Mouse (Mus musculus) heart, postnatal 0 days (tissue): ENCODE measurements around the gene Lrrc40. TPM values are rescaled to one million over a fixed set of nuclear protein-coding genes. Genes with fewer than 3 reads are reported as not detected.

ENCODE experiments used
- ATAC-seq: fragments of 200-750 bp; cut with Nextera tagmentation; 2 replicates; pipeline ENCODE4 v1.8.0; 2017; ENCODE audit warnings: low read depth, moderate number of reproducible peaks, moderate library complexity; ENCODE audit not compliant: insufficient read depth
- DNase-seq: peaks from one replicate; pipeline ENCODE4 v3.0.0-alpha.2; 2016; ENCODE audit warnings: low spot score
- H3K27ac ChIP-seq: fragments of 300-500 bp; sonication (generic); 2 replicates; pipeline ENCODE4 v1.5.1; 2014; ENCODE audit warnings: low read depth, mild to moderate bottlenecking
- H3K27me3 ChIP-seq: fragments of 300-500 bp; sonication (generic); 2 replicates; pipeline ENCODE4 v1.6.1; 2014; ENCODE audit warnings: low read length, mixed read lengths; ENCODE audit not compliant: control insufficient read depth, insufficient read depth
- H3K36me3 ChIP-seq: fragments of 300-500 bp; sonication (generic); replicated peaks from 2 replicates; pipeline ENCODE4 v1.6.1; 2014; ENCODE audit warnings: low read length, mixed read lengths; ENCODE audit not compliant: control insufficient read depth, insufficient read depth
- H3K4me1 ChIP-seq: fragments of 300-500 bp; sonication (generic); 2 replicates; pipeline ENCODE4 v1.6.1; 2014; ENCODE audit warnings: antibody characterized with exemption; ENCODE audit not compliant: control insufficient read depth, insufficient read depth
- H3K4me2 ChIP-seq: fragments of 300-500 bp; sonication (generic); 2 replicates; pipeline ENCODE4 v1.6.1; 2014; ENCODE audit warnings: low read depth, mild to moderate bottlenecking, low read length, moderate library complexity
- H3K4me3 ChIP-seq: fragments of 300-500 bp; sonication (generic); 2 replicates; pipeline ENCODE4 v1.5.1; 2014; ENCODE audit warnings: low read depth, low read length
- H3K9ac ChIP-seq: fragments of 300-500 bp; sonication (generic); replicated peaks from 2 replicates; pipeline ENCODE4 v1.6.1; 2014; ENCODE audit warnings: low read depth, low read length, mixed read lengths
- H3K9me3 ChIP-seq: fragments of 300-500 bp; sonication (generic); replicated peaks from 2 replicates; pipeline ENCODE4 v1.6.1; 2016; ENCODE audit warnings: low read length; ENCODE audit not compliant: control insufficient read depth
- CTCF ChIP-seq: IDR thresholded peaks from 2 replicates; pipeline ENCODE4 v1.5.1; 2016; ENCODE audit warnings: antibody characterized with exemption, control low read depth, low read depth
- EP300 ChIP-seq: IDR thresholded peaks from 2 replicates; pipeline ENCODE4 v1.6.1; 2016; ENCODE audit warnings: antibody characterized with exemption, low read depth
- WGBS: fragments of 180-500 bp; shearing (Covaris S2); extraction: QIAGEN DNeasy Blood & Tissue Kit; methylation state at CpG from one replicate; pipeline ENCODE4 v1.1.7; 2014; 5-methylcytosine and 5-hydroxymethylcytosine counted together
- polyA plus RNA-seq: library from polyadenylated mRNA; unstranded; fragments of >200 nt; fragmentation: Nextera tagmentation; extraction: Ambion mirVana; gene quantifications from 2 replicates; pipeline ENCODE4 v1.2.1, GENCODE M21; 2015
- total RNA-seq: library from RNA; depleted of rRNA; stranded (reverse); fragments of >200 nt; gene quantifications from 2 replicates; pipeline ENCODE4 v1.2.3, GENCODE M21; 2014; ENCODE audit warnings: low replicate concordance

Gene Lrrc40
- total and polyA plus RNA-seq, 2 experiments from 2014 or later: 11.8 to 22.0 TPM

DNA sequence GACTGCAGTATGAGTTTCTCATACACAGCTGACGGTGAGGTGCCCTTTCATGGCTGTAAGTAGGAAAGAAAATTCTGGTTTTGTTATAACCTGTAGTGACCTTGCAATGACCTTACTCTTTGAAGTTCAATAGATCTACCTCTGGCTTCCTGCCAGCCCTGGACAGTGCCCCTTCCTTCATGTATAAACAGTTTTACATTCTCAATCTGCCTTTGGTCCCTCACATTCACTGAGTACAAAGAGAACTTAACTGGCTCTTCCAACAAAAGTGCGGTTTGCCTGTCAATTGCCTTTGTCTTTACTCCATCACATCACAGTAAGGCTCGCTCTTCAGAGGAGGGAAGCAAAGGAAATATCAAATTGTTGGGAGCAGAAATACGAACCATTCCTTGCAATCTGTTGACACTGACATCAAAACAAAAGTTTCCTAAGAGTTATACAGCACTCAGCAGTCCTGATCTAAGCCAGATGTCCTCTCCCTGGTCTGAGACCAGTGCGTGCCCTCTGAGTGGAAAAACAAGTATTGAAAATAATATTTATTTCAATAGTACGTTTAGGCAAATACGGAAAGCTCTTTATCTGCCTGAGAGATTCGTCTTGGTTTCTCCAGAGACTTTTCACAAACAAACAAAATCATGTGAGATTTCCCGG is 32.3 kb downstream of the Lrrc40 start:
- DNase-seq: no peak
- no peaks in the 10 kb centered on the region for H3K9me3 ChIP-seq
- no peaks in the 10 kb centered on the region for H3K4me1 ChIP-seq
- no peak overlapping the region for H3K9ac ChIP-seq
- H3K27me3 ChIP-seq: no peaks in the 10 kb centered on the region
- ATAC-seq: no peak
- H3K4me2 ChIP-seq: no peak overlapping the region
- 64% methylated on average over 9 of the region's 9 CpGs for WGBS
- H3K27ac ChIP-seq: no peak overlapping the region
- H3K4me3 ChIP-seq: no peak overlapping the region
- TF ChIP-seq CTCF (no peak), EP300 (no peak)
- peaks cover 21% of the 10 kb centered on the region; the same call in 1 of the 2 replicates for H3K36me3 ChIP-seq

GRCm38 (mm10) chr3:158075004-158075403 is 38.5 kb downstream of the Lrrc40 start:
- ATAC-seq (no peak), DNase-seq (no peak)
- Histone ChIP-seq H3K36me3 (no peaks in the 10 kb centered on the region), H3K9ac (no peak overlapping the region), H3K27ac (no peak overlapping the region), H3K4me3 (no peak overlapping the region), H3K9me3 (no peaks in the 10 kb centered on the region), H3K4me1 (no peaks in the 10 kb centered on the region), H3K27me3 (no peaks in the 10 kb centered on the region), H3K4me2 (no peak overlapping the region)
- WGBS: 57% methylated on average over 2 of the region's 2 CpGs
- TF ChIP-seq CTCF (no peak), EP300 (no peak)

DNA sequence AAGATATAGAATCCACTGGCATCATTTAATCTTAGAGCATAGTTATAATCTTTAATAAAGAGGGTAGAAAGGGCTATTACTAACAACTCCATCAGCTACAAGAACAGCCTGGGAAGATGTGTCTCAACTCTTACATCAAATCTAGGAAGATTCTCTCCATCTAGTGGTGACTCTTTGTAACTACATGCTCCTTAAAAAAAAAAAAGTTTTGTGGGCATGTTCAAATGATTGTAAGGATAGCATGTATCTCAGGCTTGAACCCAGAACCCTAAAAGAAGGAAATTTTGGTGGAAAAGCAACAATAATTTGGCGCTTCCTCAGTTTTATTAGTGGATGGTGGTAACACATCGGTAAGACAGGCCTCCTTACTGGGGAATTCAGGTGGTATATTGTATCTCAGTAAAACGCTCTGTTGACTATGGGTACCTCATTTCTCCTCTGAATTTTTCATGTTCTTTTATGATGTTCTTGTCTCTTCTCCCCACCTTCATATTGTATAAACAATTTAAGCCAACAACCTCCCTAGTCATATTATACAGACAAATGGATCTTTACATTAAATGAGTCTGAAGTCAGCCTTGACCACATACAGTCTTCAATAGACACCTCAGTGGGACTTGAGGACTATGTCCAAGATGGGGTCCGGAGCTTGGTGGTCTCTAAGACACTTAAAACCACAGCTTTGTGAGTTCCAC is 40.4 kb downstream of the Lrrc40 start:
- ATAC-seq (no peak), DNase-seq (peak; percentile 44)
- H3K9ac ChIP-seq: no peak overlapping the region
- no peak for TF ChIP-seq EP300
- TF ChIP-seq CTCF: peak; percentile 64
- no peak overlapping the region for H3K27ac ChIP-seq
- H3K4me3 ChIP-seq: no peak overlapping the region
- H3K4me1 ChIP-seq: no peaks in the 10 kb centered on the region
- WGBS: 33% methylated on average over 4 of the region's 4 CpGs
- H3K9me3 ChIP-seq: no peaks in the 10 kb centered on the region
- H3K27me3 ChIP-seq: no peaks in the 10 kb centered on the region
- H3K4me2 ChIP-seq: no peak overlapping the region
- no peaks in the 10 kb centered on the region for H3K36me3 ChIP-seq

DNA sequence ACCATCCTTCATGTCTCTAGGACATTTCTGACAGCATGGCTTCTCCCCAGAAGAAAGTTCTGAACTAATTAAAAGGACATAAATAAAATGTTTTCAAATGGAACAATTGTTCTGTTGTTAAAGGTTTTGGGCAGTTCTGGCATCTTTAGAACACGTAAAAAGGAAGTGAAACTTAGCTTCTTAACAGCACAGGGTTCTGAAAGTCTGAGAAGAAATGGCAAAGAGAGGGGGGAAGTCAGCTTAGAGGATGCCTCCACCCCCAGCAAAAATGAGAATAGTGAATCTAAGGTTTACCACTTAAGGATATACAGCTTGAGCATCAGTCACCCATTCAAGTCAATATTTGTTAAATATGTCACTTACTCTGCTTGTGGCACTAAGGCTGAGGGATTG is 40.9 kb downstream of the Lrrc40 start:
- ATAC-seq: no peak
- WGBS: 35% methylated on average over 1 of the region's 1 CpGs
- no peak for TF ChIP-seq CTCF
- no peak for TF ChIP-seq EP300
- Histone ChIP-seq H3K27me3 (no peaks in the 10 kb centered on the region), H3K4me2 (no peak overlapping the region), H3K36me3 (no peaks in the 10 kb centered on the region), H3K9me3 (no peaks in the 10 kb centered on the region), H3K27ac (no peak overlapping the region), H3K9ac (no peak overlapping the region), H3K4me1 (no peaks in the 10 kb centered on the region), H3K4me3 (no peak overlapping the region)
- no peak for DNase-seq

DNA sequence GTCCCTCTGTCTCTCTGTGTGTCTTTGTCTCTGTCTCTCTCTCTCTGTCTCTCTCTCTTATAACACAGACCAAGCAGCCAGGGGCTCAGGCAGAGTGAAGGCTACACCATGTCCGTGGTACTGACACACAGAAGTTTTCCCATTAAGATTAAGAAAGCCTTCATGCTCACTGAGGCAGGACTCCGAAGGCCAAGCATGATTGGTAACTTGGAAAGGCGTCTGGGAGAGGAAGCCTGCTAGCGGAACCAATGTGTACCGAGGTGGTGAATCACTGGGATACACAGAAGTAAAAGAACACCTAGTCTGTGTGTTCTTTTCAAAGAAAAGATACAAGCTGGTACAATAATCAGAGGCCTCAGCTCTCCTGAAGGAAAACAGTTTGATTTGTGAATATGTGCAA is 41.4 kb downstream of the Lrrc40 start:
- no peak overlapping the region for H3K4me2 ChIP-seq

GRCm38 (mm10) chr3:158091601-158092000 is 55.1 kb downstream of the Lrrc40 start:
- DNase-seq: no peak
- TF ChIP-seq EP300: no peak
- no peak for TF ChIP-seq CTCF
- Histone ChIP-seq H3K9me3 (no peaks in the 10 kb centered on the region), H3K4me3 (no peak overlapping the region), H3K4me2 (no peak overlapping the region), H3K36me3 (no peaks in the 10 kb centered on the region), H3K27me3 (no peaks in the 10 kb centered on the region), H3K9ac (no peak overlapping the region), H3K27ac (no peak overlapping the region), H3K4me1 (no peaks in the 10 kb centered on the region)
- ATAC-seq: no peak
- WGBS: 77% methylated on average over 3 of the region's 3 CpGs

More for the DNA sequence above, 41.4 kb downstream of the Lrrc40 start:
- Histone ChIP-seq H3K9me3 (no peaks in the 10 kb centered on the region), H3K27ac (no peak overlapping the region), H3K4me3 (no peak overlapping the region), H3K4me1 (no peaks in the 10 kb centered on the region), H3K9ac (no peak overlapping the region), H3K27me3 (no peaks in the 10 kb centered on the region), H3K36me3 (no peaks in the 10 kb centered on the region)
- TF ChIP-seq EP300 (no peak), CTCF (no peak)
- DNase-seq (no peak), ATAC-seq (no peak)
- 70% methylated on average over 5 of the region's 5 CpGs for WGBS
